Mouse (Mus musculus) small intestine, adult 2 months (tissue): Measurements from ENCODE around the gene Art5. TPM values are rescaled to one million over a fixed set of nuclear protein-coding genes. Genes with fewer than 3 reads are reported as not detected.

ENCODE experiments used
- H3K27ac ChIP-seq: fragments of 200-500 bp; 2 replicates; pipeline ENCODE4 v1.5.1; 2012; ENCODE audit warnings: low read depth, low read length, control low read depth, inconsistent platforms; ENCODE audit not compliant: insufficient read depth
- H3K27me3 ChIP-seq: fragments of 200-500 bp; 2 replicates; pipeline ENCODE4 v1.6.1; 2012; ENCODE audit warnings: mild to moderate bottlenecking, moderate library complexity, low read length, inconsistent platforms; ENCODE audit not compliant: control insufficient read depth, insufficient read depth
- H3K36me3 ChIP-seq: fragments of 200-500 bp; 2 replicates; pipeline ENCODE4 v1.6.1; 2012; ENCODE audit warnings: mild to moderate bottlenecking, low read length, control low read depth, inconsistent platforms; ENCODE audit not compliant: control insufficient read depth, insufficient read depth
- H3K4me1 ChIP-seq: fragments of 200-500 bp; 2 replicates; pipeline ENCODE4 v1.6.1; 2012; ENCODE audit warnings: low read length, inconsistent platforms, mixed read lengths; ENCODE audit not compliant: control insufficient read depth, insufficient read depth, insufficient read length
- H3K4me3 ChIP-seq: fragments of 200-500 bp; 2 replicates; pipeline ENCODE4 v1.5.1; 2012; ENCODE audit warnings: low read depth, mild to moderate bottlenecking, control low read depth, inconsistent platforms, low read length, moderate library complexity
- CTCF ChIP-seq: fragments of 200-500 bp; IDR thresholded peaks from 2 replicates; pipeline ENCODE4 v1.5.1; 2012; ENCODE audit warnings: low read depth, mild to moderate bottlenecking, control low read depth, inconsistent platforms, low read length, moderate library complexity, mixed read lengths; ENCODE audit not compliant: insufficient replicate concordance, insufficient read length; ENCODE audit errors: extremely low read depth
- POLR2A ChIP-seq: fragments of 200-500 bp; IDR thresholded peaks from 2 replicates; pipeline ENCODE4 v1.6.1; 2012; ENCODE audit warnings: low read depth, mild to moderate bottlenecking, control low read depth, inconsistent platforms, low read length, moderate library complexity
- WGBS: fragments of 180-500 bp; shearing (Covaris S2); methylation state at CpG from one replicate; pipeline ENCODE4 v1.1.7; 2018; 5-methylcytosine and 5-hydroxymethylcytosine counted together
- polyA plus RNA-seq: library from polyadenylated mRNA; depleted of rRNA; stranded (reverse); fragments of >200 nt; gene quantifications from 2 replicates; pipeline ENCODE4 v1.2.3, GENCODE M21; 2012

Art5 gene
- polyA plus RNA-seq, 1 experiment = 0.28 TPM

- Histone ChIP-seq H3K4me1 (peaks cover 6% of the 10 kb centered on the region; the same call in 1 of the 2 replicates), H3K4me3 (no peak overlapping the region), H3K27ac (no peak overlapping the region), H3K36me3 (no peaks in the 10 kb centered on the region), H3K27me3 (no peaks in the 10 kb centered on the region)
- 32% methylated on average over 6 of the region's 6 CpGs for WGBS
- no peak for TF ChIP-seq CTCF
- no peak for TF ChIP-seq POLR2A
Observed at GRCm38 (mm10) chr7:102102696-102103095, 6.6 kb downstream of the Art5 start.

GRCm38 (mm10) chr7:102102241-102102640 is 7.0 kb downstream of the Art5 start:
- Histone ChIP-seq H3K27me3 (no peaks in the 10 kb centered on the region), H3K36me3 (no peaks in the 10 kb centered on the region), H3K27ac (no peak overlapping the region), H3K4me3 (no peak overlapping the region), H3K4me1 (peaks cover 6% of the 10 kb centered on the region; the same call in 1 of the 2 replicates)
- WGBS = 70% methylated on average over 8 of the region's 8 CpGs
- TF ChIP-seq POLR2A (no peak), CTCF (no peak)

GRCm38 (mm10) chr7:102101487-102101886 is 7.8 kb downstream of the Art5 start, which contains the start of gene Art1:
TSS of gene Art1 (plus strand) at chr7:102101743.
- no peaks in the 10 kb centered on the region for H3K36me3 ChIP-seq
- 83% methylated on average over 5 of the region's 5 CpGs for WGBS
- no peak for TF ChIP-seq POLR2A
- no peak for TF ChIP-seq CTCF
- H3K4me1 ChIP-seq = peaks cover 6% of the 10 kb centered on the region; the same call in 1 of the 2 replicates
- H3K27ac ChIP-seq = no peak within 1 kb of the TSS
- no peaks in the 10 kb centered on the region for H3K27me3 ChIP-seq
- H3K4me3 ChIP-seq = no peak within 1 kb of the TSS

GRCm38 (mm10) chr7:102100868-102101267 is 8.4 kb downstream of the Art5 start:
- Histone ChIP-seq H3K27me3 (no peaks in the 10 kb centered on the region), H3K36me3 (no peaks in the 10 kb centered on the region), H3K4me3 (no peak overlapping the region), H3K27ac (no peak overlapping the region), H3K4me1 (peaks cover 6% of the 10 kb centered on the region; the same call in 1 of the 2 replicates)
- TF ChIP-seq CTCF (no peak), POLR2A (no peak)
- 72% methylated on average over 5 of the region's 5 CpGs for WGBS

GRCm38 (mm10) chr7:102099760-102100661 is 9.3 kb downstream of the Art5 start:
- H3K4me1 ChIP-seq = peaks cover 6% of the 10 kb centered on the region; the same call in 1 of the 2 replicates
- no peaks in the 10 kb centered on the region for H3K36me3 ChIP-seq
- no peak overlapping the region for H3K27ac ChIP-seq
- 5% methylated on average over 30 of the region's 30 CpGs for WGBS
- TF ChIP-seq CTCF (no peak), POLR2A (no peak)
- peak overlapping the region; percentile 60 for H3K4me3 ChIP-seq
- H3K27me3 ChIP-seq = no peaks in the 10 kb centered on the region

GRCm38 (mm10) chr7:102087336-102087735 is 22.0 kb downstream of the Art5 start:
- Histone ChIP-seq H3K27ac (no peak overlapping the region), H3K36me3 (peaks cover 7% of the 10 kb centered on the region), H3K4me1 (no peaks in the 10 kb centered on the region), H3K4me3 (no peak overlapping the region), H3K27me3 (no peaks in the 10 kb centered on the region)
- TF ChIP-seq CTCF (no peak), POLR2A (no peak)
- 82% methylated on average over 4 of the region's 4 CpGs for WGBS

GRCm38 (mm10) chr7:102084041-102084696 is 25.1 kb downstream of the Art5 start:
- Histone ChIP-seq H3K36me3 (peaks cover 27% of the 10 kb centered on the region), H3K27ac (no peak overlapping the region), H3K4me1 (no peaks in the 10 kb centered on the region), H3K4me3 (no peak overlapping the region), H3K27me3 (no peaks in the 10 kb centered on the region)
- TF ChIP-seq POLR2A (no peak), CTCF (no peak)
- WGBS = 85% methylated on average over 26 of the region's 26 CpGs
